In genomic region chr2:59406976-59407375, GRCm38 (mm10) we compare ENCODE assay signal across 8 mouse cellular contexts.
DNase-seq lines count a peak whose midpoint lies in the region; ATAC-seq lines count a peak whose summit lies in the region.
"Had no signal": no experiment of that assay in that cellular context is flagged by ENCODE, and none has a peak within 500 bp of the region (broad histone marks: within the 10 kb centered on the region; RNA-seq: fewer than 3 reads in every experiment).

No protein-coding gene starts in this region.

- no peak overlapping the region for H3K9ac ChIP-seq in forebrain, embryonic 15.5 days (replicated peaks)
- no peak overlapping the region for H3K9ac ChIP-seq in liver, embryonic 12.5 days
- H3K9ac ChIP-seq: liver, embryonic 14.5 days had no signal

- no peaks in the 10 kb centered on the region for H3K9me3 ChIP-seq in forebrain, embryonic 15.5 days
- H3K9me3 ChIP-seq in liver, embryonic 12.5 days (replicated peaks): no peaks in the 10 kb centered on the region

- H3K4me2 ChIP-seq in forebrain, embryonic 15.5 days (replicated peaks): no peak overlapping the region
- no peak overlapping the region for H3K4me2 ChIP-seq in liver, embryonic 12.5 days

- no peaks in the 10 kb centered on the region for H3K36me3 ChIP-seq in forebrain, embryonic 15.5 days
- H3K36me3 ChIP-seq in liver, embryonic 12.5 days: no peaks in the 10 kb centered on the region

- 0 out of 2 replicates have a peak, but pooled peaks cover 3% of the 10 kb centered on the region for H3K4me1 ChIP-seq in forebrain, embryonic 15.5 days
- no peaks in the 10 kb centered on the region for H3K4me1 ChIP-seq in liver, embryonic 12.5 days

- 80% methylated on average over 3 of the region's 3 CpGs for WGBS in forebrain, embryonic 15.5 days
- WGBS in liver, embryonic 12.5 days (ENCODE audit: insufficient replicate concordance): 73% methylated on average over 3 of the region's 3 CpGs

- H3K27me3 ChIP-seq in forebrain, embryonic 15.5 days: no peaks in the 10 kb centered on the region
- H3K27me3 ChIP-seq in liver, embryonic 12.5 days (replicated peaks): no peaks in the 10 kb centered on the region

- no peak overlapping the region for H3K4me3 ChIP-seq in forebrain, embryonic 15.5 days
- H3K4me3 ChIP-seq in liver, embryonic 12.5 days: no peak overlapping the region

- DNase-seq in kidney, postnatal 4 days: peak; percentile 25 to 51
- no peak for DNase-seq in kidney, adult 11 months
- DNase-seq in cerebellum, adult 9-10 months: peak; percentile 67
- DNase-seq in heart, adult 8-10 months (ENCODE audit: low spot score): peak; percentile 70
- peak; percentile 43 for DNase-seq in lung, postnatal 10 days

- ATAC-seq in forebrain, embryonic 15.5 days (replicated peaks): no peak
- ATAC-seq in liver, embryonic 12.5 days: no peak

- H3K27ac ChIP-seq in forebrain, embryonic 15.5 days (replicated peaks): no peak overlapping the region
- H3K27ac ChIP-seq in liver, embryonic 12.5 days: no peak overlapping the region
- H3K27ac ChIP-seq: liver, embryonic 14.5 days had no signal
